In the genomic region with DNA sequence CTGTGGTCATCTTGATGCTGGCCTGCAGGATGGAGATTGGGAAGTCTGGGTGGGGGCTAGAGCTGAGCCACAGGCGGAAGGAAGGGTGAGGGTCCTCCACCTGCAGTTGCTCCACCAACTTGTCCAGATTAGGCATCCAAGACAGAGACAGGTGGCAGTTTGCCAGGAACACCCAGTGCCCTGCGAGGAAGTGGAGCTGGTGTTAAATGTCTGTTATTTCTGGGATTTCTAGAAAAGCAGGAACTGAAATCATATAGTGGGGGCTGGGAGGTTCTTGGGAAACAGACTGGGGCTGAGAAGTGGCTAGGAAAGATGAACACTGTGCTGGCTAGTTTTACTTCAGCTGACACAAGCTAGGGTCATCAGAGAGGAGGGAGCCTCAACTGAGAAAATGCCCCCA, we compare ENCODE assay signal across 10 mouse cellular contexts. TPM values are rescaled to one million over a fixed set of nuclear protein-coding genes. Genes with fewer than 3 reads are reported as not detected.
DNase-seq lines count a peak whose midpoint lies in the region; ATAC-seq and TF ChIP-seq lines count a peak whose summit lies in the region.
"Had no signal": no experiment of that assay in that cellular context is flagged by ENCODE, and none has a peak within 500 bp of the region (broad histone marks: within the 10 kb centered on the region; RNA-seq: fewer than 3 reads in every experiment).

No protein-coding gene starts in this region.

- no peak for ATAC-seq in embryonic facial prominence, embryonic 13.5 days (ENCODE audit: insufficient number of reproducible peaks, insufficient read depth, low FRiP score, low TSS enrichment, low read depth)
- no peak for ATAC-seq in lung, postnatal 0 days

- H3K4me3 ChIP-seq in layer of hippocampus, adult 2 months = no peak overlapping the region
- H3K4me3 ChIP-seq in embryonic facial prominence, embryonic 13.5 days = no peak overlapping the region
- H3K4me3 ChIP-seq in lung, postnatal 0 days (ENCODE audit: low read depth, low read length) = no peak overlapping the region

- H3K9me3 ChIP-seq in embryonic facial prominence, embryonic 13.5 days = no peaks in the 10 kb centered on the region
- no peaks in the 10 kb centered on the region for H3K9me3 ChIP-seq in lung, postnatal 0 days (ENCODE audit: low read length)
- H3K9me3 ChIP-seq: G1E had no signal

- H3K27me3 ChIP-seq in embryonic facial prominence, embryonic 13.5 days = no peaks in the 10 kb centered on the region
- no peaks in the 10 kb centered on the region for H3K27me3 ChIP-seq in lung, postnatal 0 days (replicated peaks; ENCODE audit: insufficient read depth, low read length)

- H3K27ac ChIP-seq in layer of hippocampus, adult 2 months = no peak overlapping the region
- peak overlapping the region; percentile 51 for H3K27ac ChIP-seq in embryonic facial prominence, embryonic 13.5 days
- no peak overlapping the region for H3K27ac ChIP-seq in lung, postnatal 0 days (ENCODE audit: low read length)

- peak overlapping the region; percentile 1; the same call in 1 of the 2 replicates for H3K4me2 ChIP-seq in embryonic facial prominence, embryonic 13.5 days
- H3K4me2 ChIP-seq in lung, postnatal 0 days (replicated peaks; ENCODE audit: low read depth, low read length) = no peak overlapping the region

- TF ChIP-seq CTCF in layer of hippocampus, adult 2 months (conservative IDR thresholded peaks at IDR 0.05) = no peak
- no peak for TF ChIP-seq CTCF in lung, postnatal 0 days (IDR thresholded peaks at IDR 0.05)

- H3K4me1 ChIP-seq in embryonic facial prominence, embryonic 13.5 days = peaks cover 17% of the 10 kb centered on the region
- H3K4me1 ChIP-seq in lung, postnatal 0 days (ENCODE audit: insufficient read depth, low read depth, low read length) = 0 out of 2 replicates have a peak, but pooled peaks cover 2% of the 10 kb centered on the region

- peak; percentile 63 for DNase-seq in layer of hippocampus, adult 9-11 months
- DNase-seq in layer of hippocampus, adult 2 months (ENCODE audit: low spot score in 2 of 2) = no peak
- peak; percentile 17 for DNase-seq in NIH3T3 (ENCODE audit: low read depth)
- DNase-seq in lung, postnatal 0 days (ENCODE audit: low spot score) = peak; percentile 43
- DNase-seq in embryo, embryonic 9.5 days (ENCODE audit: extremely low spot score) = no peak
- DNase-seq in cerebellum, postnatal 4 days (ENCODE audit: low spot score in 2 of 2) = no peak
- DNase-seq: cerebellum, adult 9-10 months; layer of hippocampus, postnatal 36 days had no signal

- H3K36me3 ChIP-seq in embryonic facial prominence, embryonic 13.5 days = no peaks in the 10 kb centered on the region
- H3K36me3 ChIP-seq in lung, postnatal 0 days (ENCODE audit: insufficient read depth, low read length) = no peaks in the 10 kb centered on the region
- H3K36me3 ChIP-seq: G1E had no signal

- WGBS in embryonic facial prominence, embryonic 13.5 days = 38% methylated on average over 2 of the region's 2 CpGs
- 12% methylated on average over 2 of the region's 2 CpGs for WGBS in lung, postnatal 0 days

- no peak for TF ChIP-seq EP300 in lung, postnatal 0 days (IDR thresholded peaks at IDR 0.05)

- H3K9ac ChIP-seq in embryonic facial prominence, embryonic 13.5 days = peak overlapping the region; percentile 16; the same call in 1 of the 2 replicates
- no peak overlapping the region for H3K9ac ChIP-seq in lung, postnatal 0 days (replicated peaks; ENCODE audit: low read depth)

RNA-seq across cellular contexts. Expression of gene Kdm6b, which starts 15.8 kb away (rescaled TPM):
- 10 to 100 TPM; 34.3 to 40.9 TPM for total RNA-seq in layer of hippocampus, adult 2 months (2021)
- polyA plus RNA-seq in embryonic facial prominence, embryonic 13.5 days (2015; fragmentation: Nextera tagmentation; extraction: Ambion mirVana) = 41.3 and 43.1 TPM in 2 replicates
- 29.4 and 34.9 TPM in 2 replicates for polyA plus RNA-seq in lung, postnatal 0 days (2015; fragmentation: Nextera tagmentation; extraction: Ambion mirVana)

RNA-seq across cellular contexts. Expression of gene Tmem88, which starts 31.3 kb away (rescaled TPM):
- total RNA-seq in layer of hippocampus, adult 2 months (2021) = 1 to 10 TPM; 2.6 to 5.0 TPM
- polyA plus RNA-seq in embryonic facial prominence, embryonic 13.5 days (2015; fragmentation: Nextera tagmentation; extraction: Ambion mirVana) = 13.2 and 16.4 TPM in 2 replicates
- 96.5 and 101 TPM in 2 replicates for polyA plus RNA-seq in lung, postnatal 0 days (2015; fragmentation: Nextera tagmentation; extraction: Ambion mirVana)

RNA-seq across cellular contexts. Expression of gene Cyb5d1, which starts 33.9 kb away (rescaled TPM):
- total RNA-seq in layer of hippocampus, adult 2 months (2021) = 10 to 100 TPM; 43.6 to 45.0 TPM
- polyA plus RNA-seq in embryonic facial prominence, embryonic 13.5 days (2015; fragmentation: Nextera tagmentation; extraction: Ambion mirVana) = 43.4 and 46.5 TPM in 2 replicates
- polyA plus RNA-seq in lung, postnatal 0 days (2015; fragmentation: Nextera tagmentation; extraction: Ambion mirVana) = 16.3 and 16.5 TPM in 2 replicates

RNA-seq across cellular contexts. Expression of gene Naa38, which starts 34.0 kb away (rescaled TPM):
- total RNA-seq in layer of hippocampus, adult 2 months (2021) = 100 to 1,000 TPM; 109 to 127 TPM
- 145 and 150 TPM in 2 replicates for polyA plus RNA-seq in embryonic facial prominence, embryonic 13.5 days (2015; fragmentation: Nextera tagmentation; extraction: Ambion mirVana)
- polyA plus RNA-seq in lung, postnatal 0 days (2015; fragmentation: Nextera tagmentation; extraction: Ambion mirVana) = 126 and 142 TPM in 2 replicates

Comparison
In these comparisons a context has a peak if more than half of its experiments do, and no peak if none do; other contexts are left out.
1. DNase-seq: peak in layer of hippocampus, adult 9-11 months (single experiment), NIH3T3 (single experiment) and lung, postnatal 0 days (single experiment); none in layer of hippocampus, adult 2 months (0 of 2), embryo, embryonic 9.5 days (single experiment) and cerebellum, postnatal 4 days (0 of 2).